Mouse (Mus musculus): ENCODE results near the gene Fgfbp1. TPM values are rescaled to one million over a fixed set of nuclear protein-coding genes. Genes with fewer than 3 reads are reported as not detected.
A peak's percentile ranks its signal among the peaks of the same experiment; 100 is the strongest.

Gene Fgfbp1
- 5.0 and 7.2 TPM in 2 replicates for polyA plus RNA-seq (2015; fragmentation: Nextera tagmentation; extraction: Ambion mirVana)

DNA sequence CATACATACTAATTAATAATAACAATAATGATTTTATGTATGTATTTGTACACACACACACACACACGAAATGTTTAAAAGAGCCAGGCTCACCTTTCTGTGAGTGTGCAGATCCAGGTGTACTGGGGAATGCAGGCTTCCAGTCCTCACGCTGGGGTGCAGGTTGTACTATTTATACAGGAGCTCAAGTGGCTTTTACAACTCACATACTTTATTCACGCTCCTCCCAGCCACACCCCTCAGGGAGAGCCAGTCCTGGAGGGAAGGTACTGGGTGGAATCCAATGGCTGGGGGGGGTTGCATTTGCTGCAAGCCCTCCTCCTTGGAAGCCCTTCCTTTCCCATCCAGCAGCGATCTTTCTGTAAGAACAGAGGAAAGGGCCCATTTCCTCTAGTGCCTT, at the start of gene Fgfbp1:
Fgfbp1 (minus strand) TSS at position 160 of the 400 bp plus-strand sequence.
- DNase-seq (ENCODE audit: low spot score), result no peak

DNA sequence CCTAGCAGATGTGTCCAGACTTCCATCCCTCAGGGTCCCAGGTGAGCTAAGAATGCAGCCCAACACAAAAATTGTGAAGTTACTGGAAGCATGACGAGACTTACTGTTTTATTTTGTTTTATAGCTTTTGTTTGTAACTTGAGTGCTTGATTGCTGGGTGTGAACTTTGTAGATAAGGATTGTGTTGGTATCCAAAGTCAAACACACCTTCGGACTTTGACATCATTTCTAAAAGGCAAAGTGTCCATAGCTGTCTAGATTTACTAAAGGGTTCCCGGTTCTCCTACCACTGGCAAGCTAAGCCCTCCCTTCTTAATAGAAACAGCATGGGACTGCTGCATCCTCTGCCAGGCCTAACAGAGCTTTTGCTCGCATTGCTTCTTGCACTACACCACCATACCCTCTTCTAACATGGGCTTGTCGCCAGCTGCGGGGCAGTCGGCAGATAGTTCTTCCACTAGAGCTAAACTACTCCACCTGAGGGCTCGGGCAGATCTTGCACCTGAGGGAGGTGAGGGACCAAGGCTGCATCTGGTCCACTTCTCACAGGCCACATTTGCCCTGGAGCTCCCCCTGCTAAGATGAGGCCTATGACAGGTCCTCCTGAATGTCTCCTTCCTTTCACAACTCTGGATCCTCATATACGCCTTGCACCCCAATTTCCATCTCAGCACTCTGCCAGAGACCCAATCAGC, 16.9 kb upstream of the Fgfbp1 start:
- DNase-seq (ENCODE audit: low spot score), result no peak

DNA sequence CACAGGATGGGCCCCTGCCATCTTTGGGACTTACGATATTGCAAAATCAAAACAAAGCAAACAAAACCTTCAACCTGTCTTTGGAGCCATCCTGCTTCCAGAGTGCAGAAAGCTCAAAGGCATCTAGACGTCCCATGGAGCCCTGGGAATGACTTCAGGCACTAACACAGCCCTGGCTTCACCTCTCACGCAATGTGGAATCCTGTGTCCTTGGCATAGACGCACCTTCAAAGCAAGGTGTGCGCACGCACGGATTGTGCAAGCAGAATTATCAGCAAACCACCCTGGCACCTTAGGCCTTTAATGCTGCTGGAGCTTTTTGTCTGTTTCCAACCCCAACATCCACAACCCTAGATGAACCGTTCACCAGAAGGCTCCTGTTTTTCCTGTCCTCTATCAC, 16.0 kb upstream of the Fgfbp1 start:
- DNase-seq (ENCODE audit: low spot score), result no peak

DNA sequence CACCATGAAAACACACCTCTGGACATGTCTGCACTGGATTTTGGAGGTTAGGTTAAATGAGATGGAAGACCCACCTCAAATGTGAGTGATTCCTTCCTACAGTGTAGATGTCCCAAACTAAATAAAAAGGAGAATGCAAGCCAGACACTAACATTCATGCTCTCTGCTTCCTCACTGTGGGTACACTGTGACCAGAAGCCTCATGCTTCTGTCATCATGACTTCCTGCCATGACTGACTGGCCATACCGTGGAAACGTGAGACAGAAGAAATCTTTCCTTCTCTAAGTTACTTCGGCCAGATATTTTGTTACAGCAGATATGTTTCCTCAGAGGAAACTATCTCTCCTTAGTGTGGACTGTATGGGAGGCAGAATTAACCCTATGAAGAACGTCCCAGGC, 14.6 kb upstream of the Fgfbp1 start:
- DNase-seq (ENCODE audit: low spot score), result no peak

DNA sequence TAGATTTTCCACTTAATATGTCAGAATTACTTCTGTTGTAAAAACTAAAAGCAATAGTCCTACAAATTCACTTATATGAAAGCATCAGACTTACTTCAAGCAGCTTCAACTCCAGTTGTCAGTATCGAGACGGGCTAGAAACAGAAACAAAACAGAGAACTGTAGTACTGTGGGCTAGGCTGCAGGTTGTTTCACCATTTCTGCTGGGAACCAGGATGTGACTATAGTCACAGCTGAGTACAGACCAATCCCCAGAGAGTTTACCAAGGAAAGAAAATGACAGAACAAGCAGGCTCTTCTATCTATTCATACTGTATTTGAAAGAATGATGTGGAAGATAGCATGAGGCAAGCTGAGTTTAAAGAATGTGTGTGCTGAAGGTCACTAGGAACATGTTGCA, 13.4 kb upstream of the Fgfbp1 start:
- DNase-seq (ENCODE audit: low spot score), result no peak

DNA sequence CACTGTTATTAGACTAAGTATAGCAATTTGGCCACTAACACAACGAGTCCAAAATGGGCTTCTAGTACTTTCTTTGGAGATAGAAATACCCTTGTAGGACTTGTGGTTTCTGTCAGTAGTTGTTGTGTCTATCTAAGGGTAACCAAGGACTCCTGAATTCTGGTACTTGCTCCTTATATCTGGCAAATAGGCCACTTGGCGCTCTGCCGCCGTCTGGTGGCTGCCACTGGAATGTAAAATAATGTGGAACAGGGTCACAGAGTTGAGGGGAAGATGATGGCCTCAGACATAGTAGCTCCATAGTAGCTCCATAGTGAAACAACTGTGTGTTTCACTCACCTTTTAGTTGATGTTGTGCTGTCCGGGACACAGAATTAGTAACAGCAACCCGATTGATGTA, 8.7 kb upstream of the Fgfbp1 start:
- peak; percentile 60 for DNase-seq (ENCODE audit: low spot score)

DNA sequence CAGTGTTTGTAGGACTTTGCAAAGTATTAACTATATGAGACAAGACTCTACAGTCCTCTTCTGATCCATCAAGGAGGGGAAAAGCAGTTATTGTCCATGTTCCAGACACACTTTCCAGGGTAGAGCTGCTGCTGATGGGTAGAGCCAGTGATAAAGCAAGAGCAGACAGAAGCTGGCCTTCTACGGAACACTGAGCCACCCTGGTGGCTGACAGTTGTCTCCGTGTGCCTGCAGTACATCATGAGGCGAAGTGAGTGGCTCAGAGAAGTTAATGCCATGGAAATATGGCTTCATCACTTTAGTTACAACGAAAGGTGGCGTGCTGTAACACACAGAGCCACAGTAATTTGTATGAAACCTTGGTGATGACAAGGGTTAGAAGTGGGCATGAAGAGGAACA, 7.4 kb upstream of the Fgfbp1 start:
- peak; percentile 29 for DNase-seq (ENCODE audit: low spot score)

DNA sequence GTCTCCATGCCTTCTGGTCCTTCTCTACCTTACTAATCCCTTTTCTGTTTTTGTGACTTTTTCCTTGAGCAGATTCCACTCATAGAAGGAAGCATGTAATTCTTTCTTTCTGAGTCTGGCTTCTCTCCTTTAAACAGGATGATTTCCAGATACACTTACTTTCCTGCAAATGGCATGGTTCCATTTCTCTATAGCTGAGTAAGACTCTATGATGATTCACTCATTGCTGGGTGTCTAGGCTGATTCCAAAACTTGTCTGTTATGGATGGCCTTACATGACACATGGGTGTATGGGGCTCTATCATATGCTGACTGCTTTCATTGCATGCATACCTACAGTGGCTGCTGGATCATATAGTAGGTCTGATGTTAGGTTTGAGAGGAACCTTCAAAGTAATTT, 4.6 kb upstream of the Fgfbp1 start:
- DNase-seq (ENCODE audit: low spot score), result no peak

DNA sequence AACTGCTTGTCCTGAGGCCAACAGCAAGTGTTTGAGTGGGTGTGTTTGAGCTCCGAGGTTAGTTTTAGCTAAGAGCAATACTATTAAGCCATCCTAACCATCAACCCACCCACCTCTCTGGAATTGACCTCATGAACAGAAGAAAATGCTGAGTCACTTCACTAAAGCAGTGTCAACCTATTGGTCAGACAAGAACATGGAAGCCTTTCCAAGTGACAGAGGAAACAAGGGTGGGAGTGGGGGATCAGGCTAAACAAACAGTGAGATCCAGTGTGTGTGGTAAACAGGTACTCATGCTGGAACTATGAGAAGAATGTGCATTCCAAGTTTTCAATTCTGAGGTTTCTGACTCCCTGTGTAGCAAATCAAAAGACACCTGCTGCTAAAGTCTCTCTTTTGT, 1.3 kb upstream of the Fgfbp1 start:
- DNase-seq (ENCODE audit: low spot score), result no peak

DNA sequence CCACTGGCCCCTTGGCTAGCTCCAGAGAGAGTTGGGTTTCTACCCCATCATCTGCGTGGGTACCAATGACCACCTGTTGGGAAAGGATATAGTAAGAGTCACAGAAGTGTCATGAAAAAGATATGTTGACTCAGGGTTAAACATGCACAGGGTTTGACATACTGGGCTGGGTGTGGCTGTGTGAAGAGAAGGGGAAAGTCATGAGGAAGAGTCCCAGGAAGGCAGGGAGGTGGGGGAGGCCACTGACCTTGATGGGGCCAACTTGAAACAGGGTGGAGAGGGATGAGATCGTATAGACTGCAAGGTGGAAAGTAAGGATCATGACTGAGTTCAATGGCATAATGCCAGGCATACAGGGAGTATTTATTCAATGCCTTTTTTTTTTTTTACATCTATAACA, 1.2 kb downstream of the Fgfbp1 start:
- no peak for DNase-seq (ENCODE audit: low spot score)

DNA sequence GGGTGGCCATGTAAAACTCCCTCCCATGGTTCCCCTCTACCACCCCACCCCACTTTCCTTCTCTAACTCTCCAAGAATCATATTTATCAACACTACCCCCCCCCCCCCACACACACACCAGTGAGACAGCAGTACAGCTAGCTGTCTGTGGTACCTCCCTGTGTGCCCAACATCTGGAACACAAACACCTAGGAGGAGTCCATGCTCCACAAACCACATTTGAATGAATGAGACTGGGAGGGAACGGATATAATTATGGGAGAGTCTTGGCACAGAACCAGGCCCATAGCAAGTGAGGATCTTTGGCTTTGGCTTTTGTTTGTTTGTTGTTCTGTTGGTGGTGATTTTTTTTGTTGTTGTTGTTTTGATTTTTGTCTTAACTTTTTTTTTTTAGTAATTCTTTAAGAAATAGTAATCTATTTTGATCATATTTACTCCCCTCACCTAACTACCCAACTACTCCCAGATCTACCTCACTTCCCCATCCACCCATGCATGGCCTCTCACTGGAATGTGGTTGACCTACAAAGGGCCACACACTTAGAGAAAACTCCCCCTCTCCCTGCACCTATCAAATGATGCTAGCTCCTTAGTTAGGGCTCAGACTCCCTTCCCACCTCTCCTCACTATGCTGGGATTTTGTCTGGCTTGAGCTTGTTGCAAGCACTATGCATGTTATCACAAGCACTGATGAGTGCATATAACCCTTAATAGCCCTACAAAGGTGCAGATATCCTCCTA, 4.6 kb downstream of the Fgfbp1 start:
- DNase-seq (ENCODE audit: low spot score), result no peak

DNA sequence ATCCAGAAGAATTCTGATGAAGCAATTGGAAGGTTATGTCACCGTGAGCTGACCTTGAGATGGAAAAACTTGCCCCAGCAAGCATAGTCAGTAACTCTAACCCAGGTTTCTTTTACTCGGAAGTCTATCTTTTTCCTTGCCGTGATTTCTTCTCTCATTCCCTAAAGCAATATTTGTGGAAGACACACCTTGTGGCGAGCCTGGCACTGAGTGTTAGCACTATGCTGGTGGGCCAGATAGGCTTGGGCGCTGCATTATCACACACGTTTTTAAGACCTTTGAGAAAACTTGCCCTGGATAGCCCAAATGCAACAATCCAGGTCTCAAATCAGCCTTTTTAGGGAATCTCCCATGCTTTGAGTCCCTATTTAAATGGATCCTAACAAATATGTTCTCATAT, 7.4 kb downstream of the Fgfbp1 start:
- DNase-seq (ENCODE audit: low spot score), result no peak

DNA sequence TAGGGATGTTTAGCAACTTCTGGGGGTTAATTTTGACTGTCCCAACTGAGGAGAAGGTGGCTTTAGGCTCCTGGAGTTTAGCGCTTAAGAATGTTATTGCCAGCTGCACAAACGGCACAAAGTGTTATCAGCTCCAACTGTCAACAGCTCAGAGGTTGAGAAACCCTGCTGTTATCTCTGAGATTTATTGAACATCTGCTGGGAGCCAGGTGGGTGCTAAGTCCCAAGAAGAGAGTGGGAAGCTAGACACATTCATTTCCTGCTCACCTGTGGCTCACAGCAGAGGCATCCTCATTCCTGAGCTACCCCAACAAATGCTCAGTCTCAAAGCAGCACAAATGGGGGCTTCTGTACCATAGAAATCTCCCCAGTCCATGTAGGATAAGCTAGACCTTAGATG, 10.4 kb downstream of the Fgfbp1 start:
- DNase-seq (ENCODE audit: low spot score), result peak; percentile 63

DNA sequence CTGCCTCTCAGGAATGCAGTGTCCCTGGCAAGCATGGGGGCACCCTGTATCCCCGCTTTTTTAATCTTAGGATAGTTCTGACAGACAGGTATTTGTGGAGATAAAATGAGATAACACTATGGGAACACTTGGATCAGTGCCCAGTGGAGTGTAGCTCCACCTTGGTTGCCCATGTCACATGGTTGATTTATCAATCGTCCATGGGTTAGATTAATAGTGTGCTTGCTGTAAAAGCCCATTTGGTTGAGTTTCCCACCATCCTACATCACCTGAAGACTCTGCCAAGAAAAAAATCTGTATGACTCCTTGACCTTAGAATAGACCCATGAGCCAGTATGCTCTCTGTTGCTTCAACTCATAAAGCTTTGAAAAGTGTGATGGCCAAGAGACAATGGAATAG, 11.0 kb downstream of the Fgfbp1 start:
- no peak for DNase-seq (ENCODE audit: low spot score)

DNA sequence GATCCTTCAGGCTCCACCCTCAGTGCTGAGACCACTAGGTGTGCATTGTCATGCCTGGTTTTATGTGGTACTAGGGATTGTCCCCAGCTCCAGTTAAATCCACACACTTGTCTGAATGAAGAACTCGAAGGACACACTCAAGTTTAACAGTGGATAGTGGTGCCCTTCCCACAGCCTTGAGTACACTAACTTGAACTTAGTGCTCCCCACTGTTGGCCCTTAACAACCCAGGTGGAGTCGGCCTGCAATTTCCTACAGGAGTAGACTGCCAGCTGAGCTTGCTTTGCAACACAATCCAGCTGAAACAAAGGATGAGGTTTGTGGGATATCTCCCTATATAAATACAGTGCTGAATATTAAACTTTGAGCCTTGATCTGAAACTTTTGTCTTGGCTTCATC, 12.9 kb downstream of the Fgfbp1 start:
- DNase-seq (ENCODE audit: low spot score), result no peak

DNA sequence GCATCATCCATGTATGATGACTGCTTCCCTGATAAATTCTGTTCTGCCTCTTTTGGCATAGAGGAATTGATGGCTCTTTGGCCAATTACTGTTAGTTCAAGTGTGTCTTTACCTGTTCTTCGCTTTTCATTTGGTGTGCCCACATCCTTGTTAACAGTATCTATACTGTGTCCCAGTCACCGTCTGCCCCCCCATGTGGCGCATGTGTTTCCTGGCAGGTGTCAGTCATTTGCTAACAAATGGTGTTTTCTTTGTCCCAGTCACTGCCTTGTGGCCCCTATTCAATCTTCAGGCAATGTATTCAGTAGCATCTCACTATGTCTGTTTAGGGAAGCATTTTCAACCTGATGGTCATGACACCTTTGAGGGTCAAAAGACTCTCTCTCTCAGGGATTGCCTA, 20.5 kb downstream of the Fgfbp1 start:
- peak; percentile 47 for DNase-seq (ENCODE audit: low spot score)

DNA sequence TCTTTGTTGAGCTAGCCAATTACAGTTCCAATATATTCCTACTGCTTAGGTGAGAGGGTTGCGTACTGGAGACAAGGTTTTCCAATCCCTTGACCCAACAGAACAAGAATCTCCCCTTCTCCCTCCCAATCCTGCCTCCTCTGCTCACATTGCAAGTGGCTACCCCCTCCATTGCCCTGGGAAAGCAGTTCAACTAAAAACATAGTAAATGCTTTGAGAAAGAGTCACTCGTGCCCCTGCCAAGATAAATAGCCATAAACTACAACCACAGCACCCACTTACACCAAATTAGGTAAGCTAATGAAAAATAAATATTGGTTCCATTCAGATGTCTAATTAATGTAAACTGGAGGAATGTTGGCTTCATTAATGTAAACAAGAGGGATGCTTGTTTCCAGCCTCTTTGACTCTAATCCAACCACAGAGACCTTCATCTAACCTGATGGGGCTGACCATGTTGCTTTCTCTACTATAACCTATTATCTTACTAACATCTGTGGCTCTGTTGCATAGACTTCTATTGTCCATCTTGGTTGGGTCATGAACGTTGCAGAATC, 21.6 kb downstream of the Fgfbp1 start:
- no peak for DNase-seq (ENCODE audit: low spot score)

DNA sequence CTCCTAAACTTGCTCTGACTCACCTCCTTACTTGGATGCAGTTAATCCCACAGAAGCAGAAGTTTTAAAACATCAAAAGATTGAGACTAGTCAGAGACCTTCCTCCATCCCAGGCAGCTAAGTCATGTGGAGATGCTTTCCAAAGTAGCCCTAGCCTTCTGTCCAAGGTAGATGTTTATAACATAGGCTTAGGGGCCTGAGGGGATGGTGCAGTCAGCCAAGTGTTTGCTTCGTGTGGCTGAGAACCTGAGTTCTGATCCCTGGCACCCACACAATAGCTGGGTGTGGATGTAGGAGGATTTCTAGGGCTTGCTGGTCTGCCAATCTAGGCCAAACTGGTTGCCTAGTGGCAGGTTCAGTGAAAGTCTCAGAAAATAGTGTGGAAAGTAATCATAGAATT, 28.3 kb downstream of the Fgfbp1 start:
- no peak for DNase-seq (ENCODE audit: low spot score)

DNA sequence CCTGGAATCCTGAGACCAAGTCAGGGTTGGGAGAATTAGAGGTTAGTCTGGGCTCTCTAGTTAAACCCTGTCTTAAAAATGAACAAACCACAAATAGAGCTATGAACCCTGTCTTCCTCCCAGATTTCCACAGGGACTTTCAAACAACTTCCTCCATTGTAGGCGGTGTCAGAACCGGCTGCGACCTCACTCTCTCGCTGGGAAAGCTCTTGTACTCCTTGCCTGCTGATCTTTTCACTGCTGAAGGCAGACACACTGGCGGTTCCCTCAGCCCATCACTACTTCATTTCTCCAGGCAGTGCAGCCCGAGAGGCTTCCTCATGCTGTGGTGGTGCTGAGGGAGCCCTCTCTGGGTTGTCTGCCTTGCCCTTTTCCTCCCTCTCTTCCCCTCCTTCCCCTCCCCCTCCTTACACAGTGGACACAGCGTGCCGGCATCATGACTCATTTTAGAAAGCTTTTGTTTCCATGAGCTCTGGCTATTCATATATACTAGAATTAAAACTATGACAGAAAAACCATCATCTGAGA, 32.8 kb downstream of the Fgfbp1 start:
- no peak for DNase-seq (ENCODE audit: low spot score)

DNA sequence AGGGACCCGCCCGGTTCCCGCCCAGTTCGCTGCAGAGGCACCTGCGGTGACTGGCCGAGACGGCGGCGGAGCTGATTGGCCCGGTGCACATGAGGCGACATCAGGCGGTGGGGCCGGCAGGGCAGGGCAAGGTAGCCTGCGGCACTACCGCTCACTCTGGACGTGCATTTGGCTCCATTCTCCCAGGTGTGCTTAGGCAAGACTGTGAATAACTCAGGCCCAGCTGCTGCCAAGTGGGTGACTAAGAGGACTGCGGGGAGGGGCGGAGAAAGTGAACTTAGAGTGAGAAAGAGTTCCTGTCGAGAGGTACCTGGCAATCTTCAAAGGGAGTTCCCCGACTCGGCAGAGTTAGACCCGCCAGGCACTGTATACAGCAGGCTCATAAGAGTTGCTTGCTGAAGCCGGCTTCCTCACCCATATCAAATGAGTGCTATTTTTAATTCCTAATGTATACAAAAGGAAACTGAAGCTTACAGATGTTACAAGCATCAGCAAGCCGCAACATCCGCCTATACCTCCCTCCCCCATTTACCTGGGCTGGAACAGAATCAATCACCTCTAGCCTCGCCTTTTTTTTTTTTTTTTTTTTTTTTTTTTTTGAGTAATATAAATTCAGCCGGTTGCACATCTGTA, 33.4 kb downstream of the Fgfbp1 start:
- DNase-seq (ENCODE audit: low spot score), result peak; percentile 83

DNA sequence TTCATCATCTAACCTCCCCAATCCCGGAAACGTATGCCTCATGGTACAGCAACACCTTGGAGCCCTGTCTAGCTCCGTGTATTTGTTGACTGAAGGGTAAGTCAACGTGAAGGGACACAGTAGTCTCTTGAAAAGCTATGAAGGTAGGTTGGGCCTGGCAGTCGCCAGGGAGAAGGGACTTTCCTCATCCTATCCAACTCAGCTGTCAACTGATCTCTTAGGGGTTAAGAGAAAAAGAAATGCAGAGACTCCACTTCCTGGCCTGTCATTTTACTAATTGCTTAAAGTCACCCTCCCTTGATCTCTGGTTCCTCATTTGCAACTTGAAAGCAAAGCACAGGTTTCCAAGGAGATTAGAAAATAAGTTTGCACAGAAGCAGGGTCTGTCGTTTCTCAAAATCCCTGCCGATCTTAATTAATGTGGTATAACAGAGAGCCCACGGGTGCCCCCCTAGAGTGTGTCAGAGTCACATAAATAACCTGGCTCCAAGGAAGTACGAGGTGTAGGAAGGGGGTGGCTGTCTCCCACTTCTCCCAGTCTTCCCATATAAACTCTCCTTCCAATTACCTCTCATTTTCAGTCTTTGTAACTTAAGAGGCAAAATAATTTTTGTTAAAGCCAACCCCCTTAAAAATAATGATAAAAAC, 34.1 kb downstream of the Fgfbp1 start:
- DNase-seq (ENCODE audit: low spot score), result peak; percentile 37

DNA sequence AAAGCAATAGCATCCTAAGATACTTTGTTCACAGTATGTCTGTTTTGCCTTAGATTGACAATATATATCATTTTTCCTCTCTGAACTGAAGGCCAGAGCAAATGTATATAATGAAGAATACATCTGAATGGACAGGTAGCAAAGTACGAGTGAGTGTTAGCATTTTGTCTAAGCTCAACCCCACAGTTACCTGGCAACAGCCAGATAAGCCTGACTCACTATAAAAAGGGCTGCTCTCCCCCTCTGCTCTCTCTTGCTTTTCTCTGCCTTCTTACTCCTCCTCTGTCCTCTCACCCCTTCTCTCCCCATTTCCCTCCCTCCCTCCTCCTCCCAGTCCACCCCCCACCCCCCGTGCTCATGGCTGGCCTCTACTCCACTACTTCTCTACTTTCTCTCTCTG, 48.3 kb downstream of the Fgfbp1 start:
- no peak for DNase-seq (ENCODE audit: low spot score)
